Mouse (Mus musculus) cerebellum, adult 2 months (tissue): ENCODE measurements around the gene Zfp715.

Experiments
- CTCF ChIP-seq: fragments of 200-500 bp; IDR thresholded peaks from 2 replicates; pipeline ENCODE4 v1.5.1; 2011; ENCODE audit warnings: low read depth, mild to moderate bottlenecking, control low read depth, low read length, moderate library complexity, borderline replicate concordance; ENCODE audit not compliant: insufficient read depth
- POLR2A ChIP-seq: fragments of 200-500 bp; IDR thresholded peaks from 2 replicates; pipeline ENCODE4 v1.6.1; 2011; ENCODE audit warnings: low read length, control low read depth, borderline replicate concordance; ENCODE audit not compliant: insufficient read depth

DNA sequence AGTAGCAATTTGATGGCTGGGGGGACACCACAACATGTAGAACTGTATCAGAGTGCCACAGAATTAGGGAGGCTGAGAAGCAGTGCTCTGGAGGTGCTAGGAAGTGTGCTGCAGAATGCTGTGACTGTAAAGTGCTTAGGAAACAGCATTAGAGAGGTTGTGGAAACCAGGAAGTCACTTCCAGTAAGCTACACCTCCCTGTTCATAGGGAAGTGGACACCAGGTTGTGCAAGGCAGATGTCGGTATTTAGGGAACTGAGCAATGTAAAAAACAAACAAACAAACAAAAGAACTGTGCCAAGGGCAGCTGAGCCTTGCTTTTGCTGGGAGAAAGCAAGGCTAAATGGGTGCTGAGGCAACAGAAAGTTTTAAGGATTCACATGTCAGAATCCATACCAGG is 39.6 kb downstream of the Zfp715 start:
- TF ChIP-seq POLR2A, result no peak
- no peak for TF ChIP-seq CTCF
